Mouse (Mus musculus) mammary gland, adult 2 months (tissue): Measurements from ENCODE around the gene Asic5. TPM values are rescaled to one million over a fixed set of nuclear protein-coding genes. Genes with fewer than 3 reads are reported as not detected.

Source experiments
- polyA plus RNA-seq: library from polyadenylated mRNA; depleted of rRNA; stranded (reverse); fragments of >200 nt; gene quantifications from 2 replicates; pipeline ENCODE4 v1.2.3, GENCODE M21; 2012; ENCODE audit warnings: low replicate concordance; rRNA removed

Asic5 gene
- polyA plus RNA-seq = not detected in 2 replicates

DNA sequence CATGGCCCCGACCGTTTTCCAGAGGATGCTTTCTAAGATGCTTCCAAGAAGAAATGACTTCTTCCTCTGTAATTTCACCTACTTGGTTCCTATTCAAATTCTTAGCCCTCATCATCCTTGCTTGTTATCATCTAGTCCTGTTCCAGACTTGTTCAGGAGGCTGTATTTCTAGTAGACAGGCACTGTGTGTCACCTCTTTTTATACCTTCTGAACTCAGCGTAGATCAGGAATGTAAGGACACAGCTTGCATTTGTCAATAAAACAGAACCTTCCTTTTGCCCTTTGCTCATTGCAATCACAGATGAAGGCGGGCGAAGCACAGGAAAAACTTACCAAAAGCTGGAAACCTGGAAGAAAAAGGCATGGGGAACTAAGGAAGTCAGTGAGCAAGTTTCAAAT is at the start of gene Asic5:
Asic5 (plus strand) TSS at position 301 of the 400 bp plus-strand sequence.

DNA sequence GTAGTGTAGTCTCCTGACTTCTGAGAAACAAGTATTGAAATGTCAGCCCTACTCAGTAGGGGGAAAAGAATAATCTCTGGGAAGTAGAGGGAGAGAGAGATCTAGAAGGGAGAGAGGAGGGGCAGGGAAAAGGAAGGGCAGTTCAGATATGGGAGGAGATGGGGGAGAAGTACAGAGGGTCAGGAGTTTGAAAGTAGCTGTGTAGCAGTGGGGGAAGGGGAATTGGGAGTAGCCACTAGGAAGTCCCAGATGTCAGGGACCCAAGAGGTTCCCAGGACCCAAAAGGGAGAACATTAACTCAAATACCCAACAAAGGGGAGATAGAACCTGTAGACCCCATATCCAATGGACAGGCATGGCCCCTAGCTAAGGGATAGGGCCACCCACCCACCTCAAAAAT is 6.0 kb upstream of the Asic5 start, which contains the start of gene Tdo2:
Tdo2 (minus strand) TSS at position 101 of the 400 bp plus-strand sequence.

Other genes starting within 250 kb of the Asic5 start
- 7.5 and 17.4 TPM in 2 replicates for gene Ctso, start 49.7 kb upstream of the Asic5 start, polyA plus RNA-seq
- 0.22 and 2.3 TPM in 2 replicates for gene Tdo2, start 6.1 kb upstream of the Asic5 start, polyA plus RNA-seq
- 2.6 and 6.0 TPM in 2 replicates for gene Gucy1b1, start 92.4 kb downstream of the Asic5 start, polyA plus RNA-seq
- gene Gucy1a1, start 163.5 kb downstream of the Asic5 start, polyA plus RNA-seq = 6.8 and 9.5 TPM in 2 replicates